Mouse (Mus musculus) gastrocnemius, adult 8-10 months (tissue): Measurements from ENCODE around the gene Ciz1. TPM values are rescaled to one million over a fixed set of nuclear protein-coding genes. Genes with fewer than 3 reads are reported as not detected.

Experiments used
- DNase-seq, 2 experiments: peaks; one replicate each; pipeline ENCODE4 v3.0.0; 2022; ENCODE audit warnings: low spot score in 2 of 2
- microRNA-seq: library from miRNA; unstranded; fragments of <30 nt; microRNA quantifications from one replicate; pipeline ENCODE4 v1.2.0, GENCODE M21; 2022
- total RNA-seq, 4 experiments: library from RNA; stranded (reverse); gene quantifications; 2 replicates each; pipeline ENCODE4 v1.2.4; 2022

The Ciz1 gene
- total RNA-seq, 4 experiments from 2014 or later: 18.3 to 28.1 (median 25.8) TPM

DNA sequence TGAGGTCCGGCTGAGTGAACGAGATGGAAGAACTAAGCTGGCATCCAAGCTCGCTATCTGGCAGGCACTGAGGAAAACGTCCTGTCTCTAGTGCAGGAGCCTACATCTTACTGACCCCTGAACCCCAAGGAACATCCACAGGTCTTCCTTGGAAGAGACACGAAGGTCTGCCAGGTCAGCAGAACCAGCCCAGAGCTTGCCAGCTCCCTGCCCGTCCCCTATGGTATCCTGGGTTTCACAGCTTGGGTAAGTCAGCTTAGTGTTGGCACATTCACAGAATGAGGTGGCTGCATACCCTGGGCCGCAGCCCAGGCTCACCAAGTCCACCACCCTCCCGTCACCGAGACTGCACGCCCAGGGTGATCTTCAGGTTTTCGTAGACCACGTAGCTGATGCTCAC, 63.7 kb downstream of the Ciz1 start:
- peak in 1 of 2 experiments; percentile 66 for DNase-seq

DNA sequence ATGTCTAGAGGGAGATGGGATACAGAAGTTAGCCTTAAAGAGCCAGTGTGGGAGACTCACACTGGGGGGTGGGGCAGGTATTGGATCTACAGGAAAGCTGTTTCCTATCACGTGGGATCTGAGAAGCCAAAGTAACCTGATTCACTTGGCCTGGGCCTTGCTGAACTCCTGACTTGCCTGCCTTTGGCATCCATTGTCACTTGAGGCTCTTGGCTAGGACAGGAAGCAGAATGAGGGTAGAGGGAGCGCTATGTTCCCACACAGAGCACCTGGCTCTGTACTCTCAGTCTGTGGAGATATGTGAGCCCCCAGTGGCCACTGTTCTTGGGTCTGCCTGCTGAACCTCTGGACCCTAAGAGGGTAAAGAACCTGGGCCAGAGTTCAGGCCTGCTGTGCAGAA, 64.4 kb downstream of the Ciz1 start:
- peak; percentile 77 to 79 for DNase-seq

DNA sequence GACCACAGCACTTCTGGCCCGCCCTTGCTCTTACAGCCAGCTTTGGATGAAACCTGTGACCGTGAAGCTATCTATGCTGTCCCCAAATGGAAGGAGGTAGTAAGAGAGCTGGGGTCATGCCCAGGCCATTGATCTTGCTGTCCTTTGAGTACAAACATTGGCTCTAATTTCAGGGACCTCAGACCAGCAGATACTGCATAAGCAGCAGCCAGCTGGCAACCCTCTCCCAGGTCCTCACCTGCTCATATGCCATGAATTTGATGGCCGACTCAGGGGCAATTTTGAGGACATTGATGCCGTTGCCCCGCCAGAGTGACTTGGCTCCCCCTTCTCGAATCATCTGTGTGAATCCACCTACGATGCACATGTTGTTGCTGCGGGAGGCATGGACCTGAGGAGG, 65.4 kb downstream of the Ciz1 start:
- DNase-seq: peak; percentile 49 to 51

DNA sequence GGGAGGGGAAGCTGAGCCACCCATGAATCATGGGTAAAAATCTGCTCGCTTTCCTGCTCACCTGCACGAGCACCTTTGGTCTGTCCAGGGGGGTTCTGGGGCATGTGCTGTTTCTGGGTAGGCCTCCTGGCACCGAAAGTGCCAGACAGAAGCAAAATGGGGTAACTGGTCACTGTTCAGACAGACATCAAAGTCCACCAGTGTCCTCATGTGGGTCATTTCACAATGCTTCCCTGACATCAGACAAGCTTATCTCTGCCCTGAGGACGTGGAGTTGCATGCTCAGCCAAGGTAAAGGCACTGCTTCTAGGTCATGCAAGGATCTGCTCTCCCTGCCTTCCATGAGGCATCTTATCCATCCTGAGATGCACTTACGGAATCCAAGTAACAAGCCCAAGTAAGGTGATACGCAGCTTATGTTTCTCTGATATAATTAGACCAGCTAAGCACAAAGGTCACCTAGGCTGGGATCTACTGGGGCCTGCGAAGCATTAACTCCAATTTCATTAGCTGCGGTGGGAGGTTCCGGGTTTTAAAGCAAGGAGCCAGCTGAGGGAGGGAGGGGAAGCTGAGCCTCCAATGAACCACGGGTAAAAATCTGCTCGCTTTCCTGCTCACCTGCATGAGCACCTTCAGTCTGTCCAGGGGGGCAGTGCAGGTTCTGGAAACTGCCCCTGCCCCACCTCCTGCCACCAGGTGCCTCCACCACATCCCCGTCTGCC, 66.5 kb downstream of the Ciz1 start:
- DNase-seq: peak in 1 of 2 experiments; percentile 24

DNA sequence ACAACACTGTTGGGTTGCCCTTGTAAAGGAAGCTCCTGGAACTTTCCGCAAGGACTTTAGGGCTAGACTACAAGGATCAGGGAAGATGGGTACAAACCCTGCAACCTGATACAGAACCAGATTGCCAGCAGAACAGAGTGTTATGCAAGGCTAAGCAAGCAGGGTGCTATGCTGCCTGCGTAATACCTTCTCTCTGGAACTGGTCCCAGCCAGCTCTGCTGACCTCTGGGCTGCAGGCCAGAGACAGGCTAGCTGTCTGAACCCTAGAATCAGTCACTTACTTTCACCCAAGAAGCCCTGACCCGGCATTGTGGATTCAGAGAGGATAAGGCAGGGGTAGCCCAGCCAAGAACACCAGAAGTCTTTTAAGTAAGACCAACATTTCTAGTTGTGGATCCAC, 67.2 kb downstream of the Ciz1 start:
- DNase-seq: peak; percentile 88 to 91

DNA sequence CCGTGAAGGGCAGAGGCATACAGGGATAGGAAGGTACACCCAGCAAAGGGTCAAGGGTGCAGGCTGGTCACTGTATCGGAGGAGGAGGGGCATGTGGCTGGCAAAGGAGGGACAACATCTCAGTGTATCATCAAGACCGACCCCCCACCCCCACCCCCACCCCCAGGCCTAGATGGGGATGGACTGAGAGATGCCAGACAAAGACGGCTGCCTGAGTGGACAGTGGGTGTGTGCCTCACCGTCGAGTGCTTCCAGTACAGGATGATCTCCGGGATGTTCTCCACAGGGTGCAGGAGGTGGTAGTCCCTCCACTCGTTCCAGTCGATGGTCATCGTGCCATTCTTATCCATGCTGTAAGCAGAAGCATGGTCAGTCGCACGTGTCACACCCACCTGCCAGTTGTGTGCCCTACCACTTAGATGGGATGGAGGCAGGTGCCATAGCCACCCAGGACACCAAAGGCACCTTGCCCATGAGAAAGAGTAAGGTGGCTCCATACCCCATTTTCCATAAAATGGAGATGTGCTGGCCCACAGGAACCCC, 68.0 kb downstream of the Ciz1 start:
- DNase-seq: no peak

DNA sequence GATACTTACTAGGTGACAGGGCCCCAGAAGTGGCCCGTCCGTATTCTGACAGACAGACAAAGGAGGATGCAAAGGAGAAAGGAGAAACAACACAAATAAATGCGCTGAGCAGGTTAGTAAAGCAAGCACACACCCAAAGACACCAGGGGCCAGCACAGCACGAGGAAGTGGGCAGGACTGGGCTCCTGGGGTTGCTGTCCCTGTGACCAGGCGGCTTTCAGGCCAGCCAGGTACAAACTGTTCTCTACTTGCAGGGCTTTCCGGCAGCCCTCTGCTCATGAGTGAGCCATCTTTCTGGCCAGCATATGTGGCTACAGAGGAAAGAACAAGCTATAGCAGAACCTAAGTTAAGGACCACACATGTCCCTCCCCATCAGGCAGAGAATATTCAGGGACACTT, 68.5 kb downstream of the Ciz1 start:
- peak in 1 of 2 experiments; percentile 44 for DNase-seq

DNA sequence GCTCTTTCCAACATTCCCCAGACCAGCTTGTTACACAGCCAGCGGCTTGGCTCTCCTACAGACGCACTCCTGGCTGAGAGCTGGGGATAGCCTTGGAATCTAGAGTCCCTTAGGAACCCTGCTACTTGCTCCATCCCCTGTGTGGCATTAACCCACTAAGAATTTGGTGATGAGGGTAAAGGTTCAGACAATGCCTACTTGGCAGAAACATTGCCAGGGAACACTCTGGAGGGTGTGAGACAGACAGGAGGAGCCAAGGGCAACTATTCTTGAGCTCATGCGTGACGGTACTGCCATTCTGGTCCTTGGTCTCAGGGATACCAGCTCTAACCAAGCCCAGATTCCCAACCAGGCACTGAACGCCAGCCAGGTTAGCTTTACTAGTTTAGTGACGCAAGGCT, 69.7 kb downstream of the Ciz1 start:
- peak in 1 of 2 experiments; percentile 36 for DNase-seq

DNA sequence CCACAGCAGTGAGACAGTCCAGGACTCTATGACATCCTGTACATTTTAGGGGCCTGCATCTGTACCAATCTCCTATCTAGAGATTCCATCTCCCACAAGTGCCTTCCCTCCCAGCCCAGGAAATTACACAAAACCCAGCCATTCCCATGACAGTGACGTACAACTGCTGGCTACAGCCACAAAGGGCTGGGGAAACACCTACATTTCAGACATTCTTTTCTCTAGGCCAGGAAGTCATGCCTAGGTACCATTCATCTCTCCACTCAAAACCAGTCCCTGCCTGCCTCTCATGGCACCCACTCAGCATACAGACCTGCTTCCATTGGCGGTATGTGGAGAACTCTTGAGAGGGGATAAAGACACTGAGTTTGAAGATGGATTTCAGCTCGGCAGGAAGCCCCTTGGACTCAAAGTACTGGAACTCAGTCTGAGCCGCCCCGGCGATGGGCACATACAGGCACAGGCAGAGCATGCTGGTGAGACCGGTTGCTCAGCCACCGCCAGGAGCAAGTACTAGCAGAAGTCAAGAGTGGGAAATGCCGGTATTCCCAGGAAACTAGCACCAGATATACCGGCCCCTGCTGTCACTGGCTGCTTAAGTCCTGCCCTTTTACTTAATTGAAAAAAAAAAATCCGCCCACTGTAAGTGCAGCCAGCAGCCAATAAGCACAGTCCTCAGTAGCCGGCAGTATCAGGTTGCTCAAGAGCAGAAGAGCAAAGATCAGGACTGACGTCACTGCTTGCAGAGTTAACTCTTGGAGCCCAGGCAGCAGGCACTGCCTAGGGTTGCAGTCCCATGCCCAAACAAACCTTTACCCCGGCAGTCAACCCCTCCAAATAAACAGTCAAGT, 71.6 kb downstream of the Ciz1 start:
- DNase-seq: peak; percentile 72 to 73

DNA sequence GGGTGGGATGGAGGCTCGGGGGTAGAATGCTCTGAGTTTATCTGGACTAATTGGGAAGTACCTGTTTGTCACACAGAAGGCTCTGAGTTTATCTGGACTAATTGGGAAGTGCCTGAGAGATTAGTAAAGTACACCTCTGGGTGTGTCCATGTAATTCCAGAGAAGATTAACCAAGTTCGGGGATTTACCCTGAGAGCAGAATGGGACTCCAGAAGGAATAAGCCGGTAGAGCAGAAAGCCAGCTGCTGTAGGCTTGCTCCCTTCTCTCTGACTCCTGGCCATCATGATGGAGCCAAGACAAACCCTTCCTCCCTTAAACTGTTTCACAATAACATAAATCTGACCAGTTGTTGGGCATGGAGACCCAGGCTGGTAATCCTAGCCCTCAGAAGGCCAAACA, 72.7 kb downstream of the Ciz1 start:
- DNase-seq: no peak

DNA sequence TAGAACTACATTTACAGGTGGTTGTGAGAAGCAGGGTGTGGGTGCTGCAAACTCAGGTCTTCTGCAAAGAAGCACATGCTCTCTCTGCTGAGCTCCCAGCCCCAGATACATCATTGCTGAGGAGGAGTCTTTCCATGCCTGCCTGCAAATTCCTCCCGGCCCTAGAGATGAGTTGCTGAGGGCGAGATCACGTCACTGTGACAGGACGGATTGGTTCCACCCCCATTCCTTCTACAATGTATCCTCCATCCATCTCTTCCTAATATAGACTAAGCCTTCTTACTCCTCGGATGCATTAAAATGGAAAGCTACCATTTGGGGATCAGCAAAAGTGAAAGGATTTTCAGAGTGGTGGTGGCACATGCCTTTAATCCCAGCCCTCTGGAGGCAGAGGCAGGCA, 73.4 kb downstream of the Ciz1 start:
- DNase-seq: no peak

DNA sequence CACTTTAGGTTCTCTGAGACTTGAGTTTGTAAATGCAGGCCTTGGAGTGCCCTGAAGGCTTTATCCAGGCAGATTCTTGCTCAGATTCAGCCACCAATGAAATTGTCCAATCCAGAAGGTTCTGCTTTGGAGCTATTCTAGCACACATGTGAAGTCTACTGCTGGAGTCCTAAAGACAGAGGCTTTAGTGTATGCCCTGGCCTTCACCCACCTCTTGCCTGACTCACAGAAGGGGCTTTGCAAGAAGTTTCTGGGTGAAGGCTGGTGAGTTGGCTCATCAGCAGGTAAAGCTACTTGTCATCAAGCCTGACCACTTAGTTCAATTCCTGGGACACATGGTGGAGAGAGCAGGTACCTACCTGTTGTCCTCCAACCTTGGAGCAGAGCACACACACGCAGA, 74.0 kb downstream of the Ciz1 start:
- DNase-seq: no peak

DNA sequence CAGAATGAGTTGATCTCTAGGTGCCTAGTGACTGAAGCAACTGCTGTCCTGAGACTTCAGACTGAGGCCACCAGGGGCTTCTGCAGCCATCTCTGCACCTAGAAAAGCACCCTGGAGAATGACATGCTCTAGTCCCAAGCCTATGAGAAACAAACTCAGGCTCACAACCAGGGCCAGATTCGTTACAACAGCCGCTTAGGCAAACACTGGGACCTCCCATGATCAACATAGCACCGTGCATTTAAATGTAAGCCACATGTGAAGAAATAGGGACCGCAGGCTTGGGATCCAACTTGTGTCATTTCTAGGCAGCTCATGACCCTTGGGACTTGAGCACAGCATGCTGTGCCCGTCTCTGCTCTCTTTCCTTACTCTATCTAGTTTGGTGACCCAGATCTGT, 75.6 kb downstream of the Ciz1 start:
- DNase-seq: no peak

DNA sequence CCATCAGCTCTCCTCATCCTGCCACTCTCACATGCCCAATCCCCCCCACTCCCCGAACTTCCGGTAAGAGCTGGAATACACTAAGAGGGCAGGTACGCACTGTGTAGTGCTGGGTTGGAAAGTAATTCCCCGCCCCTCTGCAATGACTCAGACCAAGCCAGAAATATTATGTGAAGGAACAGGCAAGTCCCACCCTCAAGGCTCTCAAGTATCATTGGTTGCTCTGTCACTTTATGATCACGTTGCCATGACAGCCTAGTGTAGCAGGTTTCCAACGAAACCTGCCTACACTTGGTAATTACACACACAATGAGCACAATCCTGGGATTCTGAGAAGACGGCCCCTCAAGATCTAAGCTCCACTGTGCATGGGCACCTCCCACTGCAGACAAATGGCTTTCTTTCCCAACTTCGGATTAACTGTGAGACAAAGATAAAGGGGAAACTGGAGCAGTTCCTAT, 76.2 kb downstream of the Ciz1 start:
- no peak for DNase-seq

DNA sequence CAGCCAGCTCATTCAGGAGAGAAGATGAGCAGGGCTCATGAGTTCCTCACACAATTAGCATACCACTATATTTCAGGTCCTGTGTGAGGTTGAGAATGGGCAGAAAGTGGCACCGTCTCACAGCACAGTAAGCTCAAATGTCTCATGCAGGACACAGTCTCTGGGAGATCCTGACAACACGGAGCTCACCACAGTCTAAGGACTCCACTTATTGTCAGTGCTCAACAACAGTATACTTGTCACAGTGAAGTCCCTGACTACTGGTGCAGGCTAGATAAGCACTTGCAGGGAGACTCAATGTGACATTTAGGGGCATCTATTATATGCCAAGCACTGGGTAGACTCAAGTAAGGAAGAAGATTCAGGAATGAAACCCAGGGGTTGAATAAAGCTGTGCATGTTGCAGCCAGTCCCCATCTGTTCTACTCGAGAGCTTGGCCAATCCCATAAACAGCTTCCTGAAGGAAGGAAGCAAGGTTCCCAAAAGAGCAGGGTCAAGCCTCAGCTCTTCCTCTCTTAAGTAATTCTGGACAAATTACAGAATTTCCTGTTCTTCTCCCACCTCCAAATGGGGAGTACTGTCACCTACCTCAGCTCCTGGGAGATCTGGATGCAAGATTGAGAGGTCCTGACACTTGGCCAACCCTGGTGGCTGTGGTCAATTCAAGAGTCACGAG, 77.2 kb downstream of the Ciz1 start:
- DNase-seq: no peak

Small RNAs within 50 kb of the gene (microRNA-seq; reads per million reads assigned to microRNA genes)
- not detected for gene Gm23363
- gene Mir199b: 60.7 reads per million, percentile 43 among the genes with 10 or more reads in this experiment

Other genes with a start within 250 kb of the Ciz1 start
- gene Prrc2b, start 201.2 kb upstream of the Ciz1 start, total RNA-seq: 10 to 100 TPM; 81.0 to 90.8 (median 85.9) TPM
- 10 to 100 TPM in 3 of 4 experiments, 1 to 10 TPM in 1; 10.0 to 12.5 (median 11.9) TPM for gene Pomt1, start 115.7 kb upstream of the Ciz1 start, total RNA-seq
- gene Uck1, start 92.2 kb upstream of the Ciz1 start, total RNA-seq: 10 to 100 TPM; 10.1 to 10.9 (median 10.7) TPM
- gene Golga2, start 64.9 kb upstream of the Ciz1 start, total RNA-seq: 10 to 100 TPM; 50.1 to 62.3 (median 53.8) TPM
- 100 to 1,000 TPM; 137 to 150 (median 140) TPM for gene Swi5, start 64.3 kb upstream of the Ciz1 start, total RNA-seq
- 1 to 10 TPM; 2.6 to 5.9 (median 3.9) TPM for gene Dnm1, start 1.0 kb downstream of the Ciz1 start, total RNA-seq
- 10 to 100 TPM; 40.1 to 46.1 (median 42.3) TPM for gene 1110008P14Rik, start 29.6 kb downstream of the Ciz1 start, total RNA-seq
- 1 to 10 TPM in 1 of 4 experiments, under 1 TPM in 1, not detected in 2; 0.65 to 1.9 TPM for gene Lcn2, start 35.9 kb downstream of the Ciz1 start, total RNA-seq
- gene Ptges2, start 43.6 kb downstream of the Ciz1 start, total RNA-seq: 10 to 100 TPM; 33.8 to 40.1 (median 36.1) TPM
- gene Naif1, start 98.1 kb downstream of the Ciz1 start, total RNA-seq: 1 to 10 TPM; 2.1 to 2.7 (median 2.3) TPM
- 100 to 1,000 TPM in 1 of 4 experiments, 10 to 100 TPM in 3; 48.5 to 113 (median 60.4) TPM for gene Slc25a25, start 99.1 kb downstream of the Ciz1 start, total RNA-seq
- 1 to 10 TPM; 1.6 to 3.8 (median 2.9) TPM for gene Fam102a, start 183.0 kb downstream of the Ciz1 start, total RNA-seq
- gene Dpm2, start 218.5 kb downstream of the Ciz1 start, total RNA-seq: 10 to 100 TPM in 3 of 4 experiments, 1 to 10 TPM in 1; 9.2 to 15.0 (median 10.6) TPM
- gene Pip5kl1, start 222.5 kb downstream of the Ciz1 start, total RNA-seq: not detected
- gene 9430097D07Rik, start 223.4 kb downstream of the Ciz1 start, total RNA-seq: not detected
- gene St6galnac4, start 234.8 kb downstream of the Ciz1 start, total RNA-seq: 10 to 100 TPM; 11.4 to 15.5 (median 13.8) TPM
- gene St6galnac6, start 247.4 kb downstream of the Ciz1 start, total RNA-seq: 10 to 100 TPM; 48.6 to 61.3 (median 54.9) TPM